Mouse (Mus musculus) embryonic facial prominence, embryonic 11.5 days (tissue): ENCODE measurements around the gene Bace2. TPM values are rescaled to one million over a fixed set of nuclear protein-coding genes. Genes with fewer than 3 reads are reported as not detected.

Source experiments
- polyA plus RNA-seq: library from polyadenylated mRNA; unstranded; fragments of >200 nt; fragmentation: Nextera tagmentation; extraction: Ambion mirVana; gene quantifications from 2 replicates; pipeline ENCODE4 v1.2.1, GENCODE M21; 2014

Bace2 gene
- polyA plus RNA-seq, 1 experiment from 2014 or later: 3.7 TPM

Other genes with a start within 250 kb of the Bace2 start
- gene Dscam, start 186.0 kb upstream of the Bace2 start, polyA plus RNA-seq: 0.50 and 0.81 TPM in 2 replicates
- 0.08 TPM in 1 of 2 replicates, not detected in the other for gene Mx1, start 106.2 kb downstream of the Bace2 start, polyA plus RNA-seq
- gene Fam3b, start 158.1 kb downstream of the Bace2 start, polyA plus RNA-seq: not detected in 2 replicates